Mouse (Mus musculus) embryo, embryonic 10.5 days (tissue): ENCODE measurements around the gene Dpf3.

Source experiments
- DNase-seq: peaks from one replicate; pipeline ENCODE4 v3.0.0-alpha.2; 2015; ENCODE audit warnings: low spot score

The Dpf3 gene

DNA sequence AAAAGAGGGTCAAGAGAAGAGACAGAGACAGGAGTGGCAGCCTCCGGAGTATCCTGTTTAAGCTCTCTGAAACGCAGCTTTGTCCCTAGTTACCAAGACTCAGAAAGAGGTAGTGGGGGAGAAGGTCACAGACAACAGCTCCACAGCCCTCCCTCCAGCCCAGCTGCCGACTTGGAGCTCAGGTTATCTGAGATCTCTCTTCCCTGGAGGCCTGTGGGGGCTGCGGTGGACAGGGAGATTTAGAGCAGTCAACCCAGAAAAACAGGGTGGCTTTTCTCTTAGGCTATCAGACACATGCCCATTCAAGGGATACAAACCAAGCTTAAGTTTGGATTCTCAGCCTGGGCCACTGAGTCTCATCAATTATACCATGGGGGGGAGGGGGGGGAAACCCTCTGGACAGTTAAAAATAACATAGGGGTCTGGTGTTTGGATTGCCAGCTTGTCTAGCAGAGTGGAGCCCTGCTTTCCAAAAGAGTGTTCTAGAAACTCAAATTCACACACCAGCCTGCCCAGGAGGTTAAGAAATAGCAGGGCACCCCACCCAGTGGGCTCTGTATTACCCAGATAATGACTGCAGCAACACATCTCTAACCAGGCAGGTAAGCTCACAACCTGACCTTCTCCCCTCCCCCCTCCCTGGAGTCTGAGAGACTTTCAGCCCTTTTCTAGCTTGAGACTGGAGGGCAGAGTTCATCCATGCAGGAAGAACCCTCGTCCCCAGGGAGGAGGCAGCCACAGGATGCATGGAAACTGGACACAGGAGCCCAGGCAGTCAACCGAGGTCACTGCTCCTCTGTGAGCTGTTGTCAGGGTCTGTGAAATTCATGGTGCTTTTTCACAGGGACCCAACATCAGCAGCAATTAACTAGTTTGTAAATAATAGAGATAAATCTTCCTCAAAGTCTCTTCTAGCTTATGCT, 20.7 kb downstream of the Dpf3 start:
- DNase-seq, result peak; percentile 71

DNA sequence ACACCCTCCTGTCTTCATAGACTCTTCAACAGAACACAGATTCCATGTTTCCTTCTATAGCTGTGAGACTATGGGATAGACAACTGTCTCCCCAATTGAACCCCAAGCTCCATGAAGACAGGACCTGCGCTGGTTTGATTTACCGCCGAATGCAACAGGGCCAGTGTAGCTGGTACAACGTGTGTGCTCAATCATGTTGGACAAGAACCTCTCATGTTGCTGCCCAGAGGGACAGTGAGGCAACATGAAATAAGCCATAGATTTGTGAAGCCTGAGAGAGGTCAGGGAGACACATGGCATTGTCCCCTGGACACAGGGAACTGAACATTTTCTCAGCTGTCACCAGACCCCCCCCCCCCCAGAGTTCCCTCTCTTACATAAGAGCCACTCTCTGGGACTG, 21.5 kb downstream of the Dpf3 start:
- DNase-seq, result no peak

DNA sequence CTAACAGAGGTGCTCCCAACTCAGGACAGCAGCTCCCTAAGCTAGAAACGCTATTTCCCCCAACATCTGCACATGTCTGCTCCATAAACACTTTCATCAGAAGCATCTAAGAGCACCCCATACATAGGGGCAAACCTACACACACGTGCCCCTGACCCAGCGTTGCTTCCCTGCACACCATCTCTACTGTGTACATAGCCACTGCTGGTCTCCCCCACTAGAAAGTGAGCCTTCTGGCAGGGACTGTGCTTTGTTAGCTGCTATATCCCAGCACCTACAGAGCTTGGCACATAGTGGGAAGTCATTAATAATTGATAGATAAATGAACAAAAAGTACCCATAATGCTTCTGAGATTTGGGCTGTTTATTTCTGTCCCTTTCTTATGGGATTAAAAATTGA, 27.2 kb downstream of the Dpf3 start:
- no peak for DNase-seq

DNA sequence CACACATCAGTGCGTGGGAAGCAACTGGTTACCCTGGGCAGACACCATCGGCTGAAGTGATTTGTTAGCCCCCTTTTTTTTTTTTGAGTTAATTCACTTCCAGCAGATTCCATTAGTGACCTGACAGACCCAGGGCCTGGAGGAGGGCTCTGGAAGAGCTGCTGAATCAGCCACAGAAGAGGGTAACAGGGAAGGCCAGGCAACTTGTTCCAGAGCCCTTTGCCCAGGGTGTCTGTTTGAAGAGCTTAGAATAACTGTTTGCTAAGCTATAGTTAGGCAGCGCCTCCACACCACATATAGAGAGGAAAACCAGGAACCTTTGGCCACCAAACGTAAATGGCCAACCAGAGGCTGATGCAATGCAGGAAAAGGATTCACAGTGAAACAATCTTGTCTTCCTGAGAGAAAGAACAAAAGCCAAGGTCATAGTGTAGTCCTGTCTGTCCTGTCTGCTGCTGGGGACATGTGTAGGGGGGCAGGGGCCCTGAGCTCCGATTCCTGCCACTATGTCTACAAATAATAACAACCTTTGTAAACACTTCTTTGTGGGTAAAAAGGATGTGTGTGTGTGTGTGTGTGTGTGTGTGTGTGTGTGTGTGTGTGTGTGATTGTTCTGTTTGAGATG, 32.7 kb downstream of the Dpf3 start:
- DNase-seq, result no peak

DNA sequence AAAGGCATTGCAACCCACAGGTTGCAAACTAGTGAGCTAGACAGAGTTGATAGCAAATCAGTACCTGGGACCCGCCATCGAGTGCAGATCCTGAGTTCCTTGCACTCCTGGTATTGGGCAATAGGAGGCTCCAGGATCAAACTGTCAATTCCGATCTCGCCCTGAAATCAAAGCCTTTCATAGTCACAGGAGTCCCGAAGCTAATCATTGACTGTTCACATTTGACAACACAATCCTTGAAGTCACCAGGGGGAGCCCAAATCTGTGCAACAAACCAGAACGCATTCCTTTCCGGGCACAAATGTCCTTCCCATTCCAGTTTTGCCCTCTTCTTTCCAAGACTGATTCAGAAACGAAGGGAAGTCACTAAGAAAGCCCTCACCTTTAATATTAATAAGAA, 35.7 kb downstream of the Dpf3 start:
- DNase-seq, result no peak

DNA sequence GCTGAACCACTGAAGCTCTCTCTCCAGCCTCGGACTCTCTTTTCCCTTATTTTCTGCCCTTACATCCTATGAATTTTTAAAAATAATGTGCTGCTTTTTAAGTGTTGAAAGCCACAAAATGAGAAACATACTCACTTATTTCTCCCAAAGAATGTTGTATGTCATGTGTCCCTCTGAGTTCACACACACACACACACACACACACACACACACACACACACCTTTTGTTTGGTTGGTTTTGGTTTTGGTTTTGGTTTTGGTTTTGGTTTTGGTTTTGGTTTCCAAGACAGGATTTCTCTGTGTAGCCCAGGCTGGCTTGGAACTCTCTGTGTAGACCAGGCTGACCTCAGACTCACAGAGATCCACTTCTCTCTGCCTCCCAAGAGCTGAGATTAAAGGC, 37.0 kb downstream of the Dpf3 start:
- no peak for DNase-seq

DNA sequence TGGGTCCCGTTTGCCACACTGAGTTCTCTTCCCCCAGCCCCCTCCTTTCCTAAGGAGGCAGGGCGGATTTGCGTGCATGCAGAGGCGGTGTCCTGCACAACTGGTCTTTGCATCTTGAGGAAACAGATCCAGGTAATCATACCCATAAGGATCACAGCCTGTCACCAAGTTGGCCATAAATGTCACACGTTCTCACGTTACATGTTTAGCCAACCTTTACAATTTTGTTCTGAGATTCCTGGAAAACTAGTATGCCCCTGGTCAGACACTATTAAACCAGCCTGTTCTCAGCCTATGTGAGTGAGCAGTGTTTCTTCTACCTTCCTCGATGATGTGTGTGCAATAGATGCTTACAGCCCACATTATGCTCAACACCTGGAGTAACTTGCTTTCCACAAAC, 38.3 kb downstream of the Dpf3 start:
- DNase-seq, result no peak

DNA sequence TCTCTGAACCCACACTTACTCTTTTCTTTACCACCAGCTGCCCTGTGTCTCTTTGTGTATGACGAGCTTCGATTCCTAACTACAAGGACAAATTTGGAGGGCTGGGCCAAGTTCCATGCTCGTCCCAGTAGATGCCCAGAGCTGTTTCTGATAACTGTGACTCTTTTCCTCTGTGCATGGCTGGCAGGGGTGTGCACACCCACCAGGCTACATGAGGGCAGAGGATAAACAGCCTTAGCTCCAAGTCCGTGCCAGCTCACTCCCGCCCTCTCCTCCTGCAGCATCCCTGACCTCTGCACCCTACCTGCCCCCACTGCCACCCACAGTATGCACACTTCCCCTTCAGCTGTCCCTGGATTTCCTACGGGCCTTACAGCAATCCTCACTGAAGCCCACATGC, 41.9 kb downstream of the Dpf3 start:
- DNase-seq, result no peak

DNA sequence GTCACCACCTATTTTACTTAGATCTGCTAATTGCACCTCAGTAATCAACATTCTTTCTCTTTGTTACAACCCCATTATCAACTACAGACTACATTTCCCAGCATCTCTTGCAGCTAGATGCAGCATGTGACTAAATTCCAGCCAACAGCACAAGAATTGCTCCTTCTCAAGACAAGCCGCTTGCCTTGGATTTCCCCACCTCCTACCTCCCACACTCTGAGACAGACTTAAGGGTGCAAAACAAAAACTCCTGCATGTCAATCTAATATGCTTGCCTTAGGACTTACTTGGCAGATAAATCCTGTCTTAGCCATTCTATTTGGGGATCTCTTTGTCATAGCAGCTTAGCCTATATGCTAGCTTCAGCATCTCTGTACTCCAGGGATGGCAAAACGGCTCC, 43.1 kb downstream of the Dpf3 start:
- no peak for DNase-seq

DNA sequence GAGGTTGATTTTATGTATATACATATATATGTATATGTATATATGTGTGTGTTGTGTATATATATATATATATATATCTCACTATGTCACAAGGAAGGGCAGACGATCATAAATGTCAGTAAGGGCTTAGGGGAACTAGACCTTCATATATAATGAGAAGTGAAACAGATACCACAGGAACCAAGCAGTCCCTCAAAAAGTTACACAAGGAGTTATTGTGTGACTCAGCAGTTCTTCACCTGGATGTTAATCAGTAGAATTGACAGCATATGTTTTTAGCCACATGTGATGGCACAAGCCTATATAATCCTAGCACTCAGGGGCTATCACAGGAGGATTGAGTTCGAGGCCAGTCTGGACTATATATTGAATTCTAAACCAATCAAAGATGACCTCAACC, 49.5 kb downstream of the Dpf3 start:
- DNase-seq, result no peak

DNA sequence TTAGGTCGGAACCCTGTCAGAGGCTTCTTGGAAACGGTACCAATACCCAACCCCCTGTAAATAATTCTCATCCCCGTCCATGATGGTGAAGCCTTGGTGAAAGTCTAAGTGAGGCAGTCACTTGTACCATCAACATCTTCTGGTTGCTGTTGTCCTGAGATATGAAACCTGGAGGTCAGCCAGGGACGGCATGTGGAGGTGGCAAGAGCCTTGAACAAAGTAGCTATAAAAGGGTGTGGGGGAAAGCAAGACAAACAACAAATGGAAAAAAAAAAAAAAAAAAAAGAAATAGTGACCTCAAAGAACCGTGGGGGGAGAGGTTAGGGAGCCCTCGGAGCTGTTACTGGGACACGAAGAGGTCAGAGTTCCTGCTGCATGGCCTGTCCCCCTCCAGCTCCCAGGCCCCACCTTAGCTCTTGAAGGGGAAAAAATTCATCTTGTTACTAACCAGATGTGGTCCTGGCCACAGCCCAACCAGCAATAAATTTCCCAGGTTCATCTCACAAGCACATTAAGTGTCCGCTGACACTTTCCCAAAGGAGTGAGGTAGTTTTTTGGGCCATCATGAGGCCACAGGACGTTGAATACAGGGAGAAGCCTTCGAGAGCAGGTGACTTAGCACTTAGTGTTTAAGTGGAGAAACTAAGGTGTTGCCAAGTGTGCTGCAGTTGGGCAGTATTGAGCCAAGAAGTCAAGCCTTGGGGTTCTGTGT, 53.4 kb downstream of the Dpf3 start:
- no peak for DNase-seq

DNA sequence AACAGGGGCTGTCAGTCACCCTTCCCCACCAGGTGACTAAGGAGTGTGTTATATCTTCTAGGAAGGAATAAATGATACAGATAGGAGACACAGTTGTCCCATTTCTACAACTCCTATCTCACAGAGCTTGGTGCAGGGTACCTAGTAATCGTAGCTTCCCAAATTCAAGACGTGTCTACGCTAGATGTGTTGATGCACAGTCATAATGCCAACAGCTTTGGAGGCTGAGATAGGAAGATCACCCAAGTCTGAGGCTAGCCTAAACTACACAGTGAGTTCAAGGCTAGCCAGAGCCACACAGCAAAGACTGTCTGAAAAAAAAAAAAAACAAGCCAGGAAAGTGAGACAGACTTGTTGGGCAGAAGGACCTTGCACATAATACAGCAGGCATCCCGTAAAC, 54.1 kb downstream of the Dpf3 start:
- no peak for DNase-seq

DNA sequence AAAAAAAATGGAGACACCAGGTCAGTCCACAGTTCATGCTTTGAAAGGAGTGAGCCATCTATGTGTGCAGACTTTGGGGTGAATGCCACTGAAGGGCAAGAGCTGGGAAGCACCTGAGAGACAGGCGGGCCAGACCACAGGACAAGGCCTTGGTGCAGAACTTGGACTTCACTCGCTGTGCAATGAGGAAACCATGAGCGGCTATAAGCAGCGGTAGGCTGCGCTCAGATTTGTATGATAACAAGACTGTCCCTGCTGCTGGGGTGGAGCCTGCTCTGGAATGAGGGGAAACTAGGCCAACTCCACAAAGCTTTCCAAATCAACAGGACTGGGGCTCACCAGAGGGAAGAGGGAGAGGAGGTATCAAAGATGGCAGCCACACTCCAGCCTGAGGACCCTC, 57.3 kb downstream of the Dpf3 start:
- DNase-seq, result no peak

DNA sequence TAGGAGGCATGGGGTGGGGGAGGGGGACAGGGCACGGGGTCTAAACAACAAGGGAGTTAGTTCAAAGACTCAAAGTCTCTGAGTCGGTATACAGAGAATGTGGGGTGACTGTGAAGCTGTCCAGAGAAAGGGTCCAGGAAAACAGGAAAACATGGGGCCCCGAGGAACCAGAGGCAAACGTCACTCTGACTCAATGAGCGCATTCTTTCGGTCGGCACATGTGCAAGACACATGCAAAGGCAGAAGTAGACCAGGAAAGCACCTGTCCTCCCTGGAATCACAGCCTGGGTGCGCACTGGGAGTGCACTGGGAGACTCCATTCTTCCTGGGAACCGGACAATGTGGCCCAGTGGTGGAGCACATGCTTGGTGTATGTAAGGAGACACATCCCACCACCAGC, 59.5 kb downstream of the Dpf3 start:
- DNase-seq, result peak; percentile 32

DNA sequence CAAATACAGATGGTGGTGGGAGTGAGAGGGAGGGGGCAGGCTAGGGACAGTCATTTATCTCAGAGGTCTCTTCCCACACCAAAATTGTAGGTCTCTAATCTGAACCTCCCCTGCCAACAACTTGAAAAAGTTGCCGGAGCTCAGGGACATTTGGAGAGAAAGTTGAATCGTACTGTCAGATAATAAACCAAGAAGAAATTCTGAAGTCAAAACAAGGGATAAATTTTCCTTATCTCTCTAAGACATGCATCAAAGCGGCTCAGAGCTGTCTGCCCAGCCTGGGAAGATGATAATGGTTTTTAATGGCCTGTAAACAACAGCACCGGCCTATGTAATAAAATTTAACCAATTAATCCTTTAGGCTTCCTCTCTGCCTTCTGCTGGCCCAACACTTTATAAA, 59.9 kb downstream of the Dpf3 start:
- DNase-seq, result peak; percentile 36

DNA sequence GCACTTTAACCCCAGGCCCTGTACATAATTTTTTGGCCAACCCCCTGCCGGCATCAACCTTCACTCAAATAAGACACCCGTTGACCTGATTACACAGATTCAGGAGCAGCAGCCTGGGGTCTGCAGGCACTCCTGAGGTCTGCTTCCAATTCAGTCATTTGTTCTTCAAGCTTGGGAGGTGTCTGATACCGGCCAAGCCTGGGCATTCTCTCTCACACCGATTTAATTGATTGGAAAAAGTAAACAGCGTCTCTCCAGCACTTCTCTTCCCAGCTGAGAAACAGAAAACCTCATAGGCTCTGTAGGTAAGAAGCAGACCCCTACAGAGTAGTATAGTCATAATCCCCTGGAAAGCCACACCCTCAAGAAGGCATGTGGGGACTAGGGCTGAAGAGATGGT, 61.2 kb downstream of the Dpf3 start:
- DNase-seq, result no peak

DNA sequence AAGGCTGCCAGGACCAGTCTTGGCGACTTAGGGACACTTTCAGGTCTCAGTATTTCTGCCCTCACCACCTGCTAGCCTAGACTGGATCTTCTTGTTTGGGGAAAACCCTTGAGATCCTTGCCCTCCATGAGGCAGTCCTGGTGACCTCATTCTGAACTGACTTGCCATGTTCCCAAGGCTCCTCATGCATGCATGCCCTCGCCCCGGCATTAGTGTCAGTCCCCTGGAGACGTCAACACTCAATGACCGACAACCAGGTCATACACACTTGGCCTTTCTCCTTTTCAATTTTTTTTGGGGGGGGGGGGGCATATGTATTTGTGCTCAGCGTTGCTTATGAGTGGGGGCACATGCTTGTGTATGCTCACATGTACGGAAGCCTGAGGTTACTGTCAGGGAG, 61.8 kb downstream of the Dpf3 start:
- peak; percentile 20 for DNase-seq

DNA sequence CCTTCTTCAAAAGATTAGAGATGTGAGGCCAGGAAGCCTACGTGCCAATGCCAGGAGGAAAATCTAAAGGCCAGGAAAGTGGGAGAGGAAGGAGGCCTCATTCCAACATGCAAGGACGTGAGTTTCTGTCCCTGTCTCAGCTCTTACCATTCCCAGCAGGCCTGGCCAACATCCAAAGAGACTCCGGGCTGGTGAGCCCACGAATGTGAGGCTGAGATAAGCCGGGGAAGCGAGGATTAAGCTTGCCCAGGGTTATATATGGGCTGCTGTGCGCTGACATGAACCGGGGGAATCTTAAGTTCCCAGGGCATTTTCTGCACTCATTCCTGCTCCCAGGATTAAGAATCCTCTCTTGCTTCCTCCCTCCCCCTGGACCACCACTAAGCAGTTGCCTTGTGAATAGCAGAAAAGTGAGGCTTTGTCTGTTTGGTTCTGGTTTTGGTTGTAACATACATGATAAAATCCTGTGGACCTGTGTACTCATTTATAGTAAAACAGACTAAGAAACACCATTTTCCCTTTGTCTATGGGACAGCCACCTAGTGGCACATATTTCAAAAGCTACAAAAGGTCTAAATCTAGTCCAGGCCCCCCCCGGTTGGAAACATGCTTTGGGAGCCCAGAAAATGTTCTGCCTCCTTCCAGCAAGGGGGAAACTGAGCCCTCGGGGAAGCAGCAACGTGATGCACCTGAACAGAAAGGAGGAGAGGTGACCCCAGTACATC, 62.6 kb downstream of the Dpf3 start:
- peak; percentile 18 for DNase-seq

DNA sequence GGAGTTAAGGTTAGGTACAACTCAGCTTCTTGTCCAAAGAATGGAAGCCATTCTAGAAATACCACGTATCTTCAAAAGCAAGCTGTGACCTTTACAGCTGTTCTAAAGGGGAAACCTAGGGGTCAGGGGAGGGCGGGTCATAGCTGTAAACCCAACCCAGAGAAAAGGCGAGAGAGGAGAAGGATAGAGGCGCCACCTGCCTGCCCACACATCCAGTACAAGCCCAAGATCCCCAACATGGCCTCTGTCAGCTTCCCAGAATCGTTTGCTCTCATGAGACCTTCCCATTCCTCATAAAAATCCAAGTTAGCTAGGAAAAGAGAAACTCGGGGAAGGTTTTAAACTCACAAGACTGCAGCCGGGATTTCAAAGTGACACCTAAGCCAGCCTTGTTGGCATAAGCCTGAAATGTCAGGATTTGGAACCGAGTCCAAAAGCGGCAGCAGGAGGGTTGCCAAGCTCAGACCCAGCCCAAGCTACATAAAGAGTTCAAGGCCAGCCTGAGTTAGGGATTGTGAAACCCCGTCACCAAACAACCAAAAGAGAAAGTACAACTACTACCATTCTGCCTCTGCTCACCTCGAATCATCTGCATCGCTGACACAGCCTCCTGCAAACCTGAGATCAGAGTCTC, 63.3 kb downstream of the Dpf3 start:
- no peak for DNase-seq

DNA sequence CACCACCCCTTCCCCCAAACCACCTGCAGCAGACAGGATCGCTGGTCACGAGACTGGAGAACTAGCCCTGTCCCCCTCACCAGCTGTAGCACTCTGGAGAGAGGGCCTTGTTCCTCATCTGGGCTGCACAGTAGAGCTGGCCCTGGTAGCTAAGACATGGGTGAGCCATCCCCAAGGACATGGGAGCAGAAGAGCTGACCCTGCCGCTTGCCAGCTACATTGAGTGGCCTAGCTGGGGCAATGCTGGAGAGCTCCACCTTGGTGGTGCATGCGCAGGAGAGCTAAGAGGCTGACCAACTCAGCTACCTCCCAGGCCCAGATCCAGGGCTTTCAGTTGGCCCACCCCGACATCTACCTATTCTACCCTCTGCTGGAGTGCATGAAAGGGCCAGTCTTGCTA, 67.2 kb downstream of the Dpf3 start:
- no peak for DNase-seq

DNA sequence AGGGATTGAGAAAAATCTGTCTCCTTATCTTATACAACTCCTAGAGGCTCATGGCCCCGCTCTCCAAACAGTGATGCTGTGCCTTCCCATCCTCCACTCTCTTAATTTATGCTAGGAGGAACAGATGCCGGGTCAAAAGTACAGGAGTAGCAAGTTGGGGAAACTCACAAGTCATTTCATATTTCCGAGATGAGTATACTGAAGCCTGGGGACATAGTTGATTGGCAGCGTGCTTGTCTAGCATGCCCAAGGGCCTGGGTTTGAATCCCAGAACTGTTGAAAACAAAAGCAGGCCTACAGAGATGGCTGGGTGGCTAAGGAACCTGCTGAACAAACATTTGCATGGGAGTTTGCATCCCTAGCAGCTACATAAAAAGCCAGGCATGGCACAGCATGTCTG, 72.3 kb downstream of the Dpf3 start:
- DNase-seq, result no peak

DNA sequence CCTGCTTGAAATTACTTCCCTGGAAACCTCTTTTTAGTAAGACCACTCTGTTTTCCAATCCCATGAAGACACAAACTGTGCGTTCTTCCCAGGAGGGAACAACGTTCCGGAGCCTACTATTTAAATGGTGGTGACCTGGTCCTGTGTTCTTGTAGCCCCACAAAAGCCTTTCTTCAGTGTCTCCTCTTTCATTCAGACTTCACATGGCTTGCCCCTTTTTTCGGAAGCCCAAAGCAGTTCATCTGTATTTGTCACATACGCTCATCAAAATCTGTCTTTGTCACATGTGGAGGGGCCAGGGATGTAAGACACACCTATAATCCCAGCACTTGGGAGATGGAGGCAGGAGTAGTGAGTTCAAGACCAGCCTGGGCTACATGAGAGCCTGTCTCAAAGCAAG, 73.8 kb downstream of the Dpf3 start:
- no peak for DNase-seq
